Mouse (Mus musculus): ENCODE results near the gene Olfr180. TPM values are rescaled to one million over a fixed set of nuclear protein-coding genes. Genes with fewer than 3 reads are reported as not detected.

Gene Olfr180
- not detected in 2 replicates for polyA plus RNA-seq (2014; fragmentation: Nextera tagmentation; extraction: Ambion mirVana)

GRCm38 (mm10) chr16:58929292-58929691 is at the start of gene Olfr180:
Gene Olfr180, minus strand, starts transcription at chr16:58929392.
- DNase-seq (no peak), ATAC-seq (ENCODE audit: insufficient read depth) (no peak)
- Histone ChIP-seq H3K27ac (ENCODE audit: low read depth) (no peak within 1 kb of the TSS), H3K36me3 (ENCODE audit: insufficient read depth) (no peaks in the 10 kb centered on the region), H3K4me1 (ENCODE audit: insufficient read depth) (no peaks in the 10 kb centered on the region), H3K4me2 (no peak within 1 kb of the TSS), H3K9me3 (ENCODE audit: low read depth, low read length) (no peaks in the 10 kb centered on the region), H3K27me3 (ENCODE audit: insufficient read depth, low read length) (no peaks in the 10 kb centered on the region), H3K4me3 (ENCODE audit: low read depth, low read length) (no peak within 1 kb of the TSS), H3K9ac (no peak within 1 kb of the TSS)
- 72% methylated on average over 4 of the region's 4 CpGs for WGBS
- TF ChIP-seq CTCF (IDR thresholded peaks at IDR 0.05; ENCODE audit: low read depth) = no peak

- ATAC-seq (ENCODE audit: insufficient read depth) (no peak), DNase-seq (no peak)
- Histone ChIP-seq H3K27me3 (ENCODE audit: insufficient read depth, low read length) (no peaks in the 10 kb centered on the region), H3K36me3 (ENCODE audit: insufficient read depth) (no peaks in the 10 kb centered on the region), H3K27ac (ENCODE audit: low read depth) (no peak within 1 kb of the TSS), H3K4me1 (ENCODE audit: insufficient read depth) (no peaks in the 10 kb centered on the region), H3K4me2 (no peak within 1 kb of the TSS), H3K9ac (no peak within 1 kb of the TSS), H3K4me3 (ENCODE audit: low read depth, low read length) (no peak within 1 kb of the TSS), H3K9me3 (ENCODE audit: low read depth, low read length) (no peaks in the 10 kb centered on the region)
- WGBS = 31% methylated on average over 1 of the region's 1 CpGs
- TF ChIP-seq CTCF (IDR thresholded peaks at IDR 0.05; ENCODE audit: low read depth) = no peak
Measured at GRCm38 (mm10) chr16:58928655-58929054, 537 bp downstream of the Olfr180 start, which contains the start of gene Olfr181. Gene Olfr181, minus strand, starts transcription at chr16:58928755.

GRCm38 (mm10) chr16:58891963-58892362 is 37.2 kb downstream of the Olfr180 start, which contains the start of gene Olfr178:
Gene Olfr178, minus strand, starts transcription at chr16:58892063.
- H3K4me3 ChIP-seq (ENCODE audit: low read depth, low read length) = no peak within 1 kb of the TSS
- H3K36me3 ChIP-seq (ENCODE audit: insufficient read depth) = no peaks in the 10 kb centered on the region
- ATAC-seq (ENCODE audit: insufficient read depth) (no peak), DNase-seq (no peak)
- no peaks in the 10 kb centered on the region for H3K4me1 ChIP-seq (ENCODE audit: insufficient read depth)
- H3K27me3 ChIP-seq (ENCODE audit: insufficient read depth, low read length) = no peaks in the 10 kb centered on the region
- H3K9me3 ChIP-seq (ENCODE audit: low read depth, low read length) = no peaks in the 10 kb centered on the region
- no peak within 1 kb of the TSS for H3K4me2 ChIP-seq
- TF ChIP-seq CTCF (IDR thresholded peaks at IDR 0.05; ENCODE audit: low read depth) = no peak
- WGBS = 81% methylated on average over 3 of the region's 3 CpGs
- H3K9ac ChIP-seq = no peak within 1 kb of the TSS
- no peak within 1 kb of the TSS for H3K27ac ChIP-seq (ENCODE audit: low read depth)

GRCm38 (mm10) chr16:58884416-58884815 is 44.8 kb downstream of the Olfr180 start:
- H3K4me1 ChIP-seq (ENCODE audit: insufficient read depth) = no peaks in the 10 kb centered on the region
- H3K9ac ChIP-seq = no peak overlapping the region
- H3K27me3 ChIP-seq (ENCODE audit: insufficient read depth, low read length) = no peaks in the 10 kb centered on the region
- TF ChIP-seq CTCF (IDR thresholded peaks at IDR 0.05; ENCODE audit: low read depth) = no peak
- 93% methylated on average over 2 of the region's 2 CpGs for WGBS
- DNase-seq = no peak
- no peak overlapping the region for H3K27ac ChIP-seq (ENCODE audit: low read depth)
- no peak overlapping the region for H3K4me2 ChIP-seq
- no peaks in the 10 kb centered on the region for H3K36me3 ChIP-seq (ENCODE audit: insufficient read depth)
- ATAC-seq (ENCODE audit: insufficient read depth) = no peak
- no peak overlapping the region for H3K4me3 ChIP-seq (ENCODE audit: low read depth, low read length)
- H3K9me3 ChIP-seq (ENCODE audit: low read depth, low read length) = no peaks in the 10 kb centered on the region

GRCm38 (mm10) chr16:58874668-58875067 is 54.5 kb downstream of the Olfr180 start, which contains the start of gene Olfr177:
Gene Olfr177, minus strand, starts transcription at chr16:58874768.
- 43% methylated on average over 1 of the region's 1 CpGs for WGBS
- H3K36me3 ChIP-seq (ENCODE audit: insufficient read depth) = no peaks in the 10 kb centered on the region
- H3K27ac ChIP-seq (ENCODE audit: low read depth) = no peak within 1 kb of the TSS
- no peaks in the 10 kb centered on the region for H3K27me3 ChIP-seq (ENCODE audit: insufficient read depth, low read length)
- H3K4me1 ChIP-seq (ENCODE audit: insufficient read depth) = no peaks in the 10 kb centered on the region
- H3K9ac ChIP-seq = no peak within 1 kb of the TSS
- no peak for DNase-seq
- TF ChIP-seq CTCF (IDR thresholded peaks at IDR 0.05; ENCODE audit: low read depth) = no peak
- H3K4me3 ChIP-seq (ENCODE audit: low read depth, low read length) = no peak within 1 kb of the TSS
- no peak within 1 kb of the TSS for H3K4me2 ChIP-seq
- ATAC-seq (ENCODE audit: insufficient read depth) = no peak
- H3K9me3 ChIP-seq (ENCODE audit: low read depth, low read length) = no peaks in the 10 kb centered on the region

Other genes with a start within 250 kb of the Olfr180 start
- gene Gpr15, start 210.3 kb downstream of the Olfr180 start, polyA plus RNA-seq (2014; fragmentation: Nextera tagmentation; extraction: Ambion mirVana) = 0.11 TPM in 1 of 2 replicates, not detected in the other
- 127 and 128 TPM in 2 replicates for gene Cldnd1, start 201.5 kb downstream of the Olfr180 start, polyA plus RNA-seq (2014; fragmentation: Nextera tagmentation; extraction: Ambion mirVana)
- not detected in 2 replicates for gene Olfr172, start 166.2 kb downstream of the Olfr180 start, polyA plus RNA-seq (2014; fragmentation: Nextera tagmentation; extraction: Ambion mirVana)
- not detected in 2 replicates for gene Olfr173, start 129.1 kb downstream of the Olfr180 start, polyA plus RNA-seq (2014; fragmentation: Nextera tagmentation; extraction: Ambion mirVana)
- not detected in 2 replicates for gene Olfr175-ps1, start 102.6 kb downstream of the Olfr180 start, polyA plus RNA-seq (2014; fragmentation: Nextera tagmentation; extraction: Ambion mirVana)
- gene Olfr177, start 54.6 kb downstream of the Olfr180 start, polyA plus RNA-seq (2014; fragmentation: Nextera tagmentation; extraction: Ambion mirVana) = not detected in 2 replicates
- gene Olfr178, start 37.3 kb downstream of the Olfr180 start, polyA plus RNA-seq (2014; fragmentation: Nextera tagmentation; extraction: Ambion mirVana) = not detected in 2 replicates
- not detected in 2 replicates for gene Olfr181, start 637 bp downstream of the Olfr180 start, polyA plus RNA-seq (2014; fragmentation: Nextera tagmentation; extraction: Ambion mirVana)
- gene Olfr183, start 66.0 kb upstream of the Olfr180 start, polyA plus RNA-seq (2014; fragmentation: Nextera tagmentation; extraction: Ambion mirVana) = not detected in 2 replicates
- gene Olfr186, start 100.9 kb upstream of the Olfr180 start, polyA plus RNA-seq (2014; fragmentation: Nextera tagmentation; extraction: Ambion mirVana) = not detected in 2 replicates
- gene Olfr187, start 110.4 kb upstream of the Olfr180 start, polyA plus RNA-seq (2014; fragmentation: Nextera tagmentation; extraction: Ambion mirVana) = not detected in 2 replicates
- gene Olfr190, start 148.6 kb upstream of the Olfr180 start, polyA plus RNA-seq (2014; fragmentation: Nextera tagmentation; extraction: Ambion mirVana) = not detected in 2 replicates
- gene Olfr191, start 160.4 kb upstream of the Olfr180 start, polyA plus RNA-seq (2014; fragmentation: Nextera tagmentation; extraction: Ambion mirVana) = not detected in 2 replicates
- not detected in 2 replicates for gene Olfr193, start 182.5 kb upstream of the Olfr180 start, polyA plus RNA-seq (2014; fragmentation: Nextera tagmentation; extraction: Ambion mirVana)
- not detected in 2 replicates for gene Olfr194, start 191.7 kb upstream of the Olfr180 start, polyA plus RNA-seq (2014; fragmentation: Nextera tagmentation; extraction: Ambion mirVana)
- gene Olfr195, start 217.7 kb upstream of the Olfr180 start, polyA plus RNA-seq (2014; fragmentation: Nextera tagmentation; extraction: Ambion mirVana) = not detected in 2 replicates
- not detected in 2 replicates for gene Olfr196, start 241.1 kb upstream of the Olfr180 start, polyA plus RNA-seq (2014; fragmentation: Nextera tagmentation; extraction: Ambion mirVana)

Data from lung, embryonic 14.5 days (tissue).